ENCODE assay signal across 24 mouse cellular contexts in genomic region chr2:68467085-68467978, GRCm38 (mm10). TPM values are rescaled to one million over a fixed set of nuclear protein-coding genes. Genes with fewer than 3 reads are reported as not detected.
DNase-seq lines count a peak whose midpoint lies in the region; ATAC-seq lines count a peak whose summit lies in the region.
"Had no signal": no experiment of that assay in that cellular context is flagged by ENCODE, and none has a peak within 500 bp of the region (broad histone marks: within the 10 kb centered on the region; RNA-seq: fewer than 3 reads in every experiment).

No protein-coding gene starts in this region.

- H3K9me3 ChIP-seq in heart, embryonic 13.5 days, result no peaks in the 10 kb centered on the region
- no peaks in the 10 kb centered on the region for H3K9me3 ChIP-seq in lung, embryonic 15.5 days
- H3K9me3 ChIP-seq in heart, embryonic 15.5 days (replicated peaks), result no peaks in the 10 kb centered on the region
- H3K9me3 ChIP-seq: embryonic facial prominence, embryonic 13.5 days; forebrain, embryonic 10.5 days; forebrain, embryonic 15.5 days; hindbrain, embryonic 13.5 days; limb, embryonic 13.5 days had no signal

- H3K27ac ChIP-seq in heart, embryonic 13.5 days (replicated peaks), result peak overlapping the region; percentile 86
- H3K27ac ChIP-seq in lung, embryonic 15.5 days, result peak overlapping the region; percentile 69
- peak overlapping the region; percentile 84 for H3K27ac ChIP-seq in heart, embryonic 15.5 days
- H3K27ac ChIP-seq: embryonic facial prominence, embryonic 13.5 days; forebrain, embryonic 15.5 days; hindbrain, embryonic 13.5 days; layer of hippocampus, adult 2 months; limb, embryonic 13.5 days had no signal

- 36% methylated on average over 9 of the region's 9 CpGs for WGBS in heart, embryonic 13.5 days
- 58% methylated on average over 9 of the region's 9 CpGs for WGBS in lung, embryonic 15.5 days
- 35% methylated on average over 9 of the region's 9 CpGs for WGBS in heart, embryonic 15.5 days

- peaks cover 12% of the 10 kb centered on the region for H3K36me3 ChIP-seq in heart, embryonic 13.5 days
- no peaks in the 10 kb centered on the region for H3K36me3 ChIP-seq in lung, embryonic 15.5 days
- no peaks in the 10 kb centered on the region for H3K36me3 ChIP-seq in heart, embryonic 15.5 days
- H3K36me3 ChIP-seq: embryonic facial prominence, embryonic 13.5 days; forebrain, embryonic 15.5 days; hindbrain, embryonic 13.5 days had no signal

- DNase-seq in heart, adult 11 months, result peak; percentile 87
- DNase-seq in heart, postnatal 10 days, result no peak
- DNase-seq in heart, postnatal 25 days (ENCODE audit: low spot score), result no peak
- no peak for DNase-seq in lung, postnatal 14 days
- DNase-seq in layer of hippocampus, postnatal 36 days, result no peak
- DNase-seq: cerebellum, postnatal 10 days; gastrocnemius, postnatal 25 days; kidney, postnatal 36 days; right cerebral cortex, adult 18-20 months; spleen, adult 18-20 months had no signal

- peak overlapping the region; percentile 43 for H3K4me2 ChIP-seq in heart, embryonic 13.5 days
- H3K4me2 ChIP-seq in lung, embryonic 15.5 days, result peak overlapping the region; percentile 9; the same call in 1 of the 2 replicates
- peak overlapping the region; percentile 22 for H3K4me2 ChIP-seq in heart, embryonic 15.5 days
- H3K4me2 ChIP-seq: embryonic facial prominence, embryonic 13.5 days; forebrain, embryonic 15.5 days; hindbrain, embryonic 13.5 days; limb, embryonic 13.5 days; liver, embryonic 11.5 days; midbrain, embryonic 11.5 days had no signal

- H3K4me1 ChIP-seq in heart, embryonic 13.5 days, result peaks cover 70% of the 10 kb centered on the region
- H3K4me1 ChIP-seq in lung, embryonic 15.5 days, result peaks cover 45% of the 10 kb centered on the region
- H3K4me1 ChIP-seq in heart, embryonic 15.5 days (replicated peaks), result peaks cover 63% of the 10 kb centered on the region

- H3K9ac ChIP-seq in heart, embryonic 13.5 days, result peak overlapping the region; percentile 61
- H3K9ac ChIP-seq in lung, embryonic 15.5 days, result no peak overlapping the region
- peak overlapping the region; percentile 32; the same call in 1 of the 2 replicates for H3K9ac ChIP-seq in heart, embryonic 15.5 days
- H3K9ac ChIP-seq: embryonic facial prominence, embryonic 13.5 days; forebrain, embryonic 15.5 days; hindbrain, embryonic 13.5 days; limb, embryonic 13.5 days had no signal

- H3K4me3 ChIP-seq in heart, embryonic 13.5 days, result peak overlapping the region; percentile 1; the same call in 1 of the 2 replicates
- no peak overlapping the region for H3K4me3 ChIP-seq in lung, embryonic 15.5 days
- H3K4me3 ChIP-seq in heart, embryonic 15.5 days, result no peak overlapping the region
- H3K4me3 ChIP-seq: embryonic facial prominence, embryonic 13.5 days; forebrain, embryonic 10.5 days; forebrain, embryonic 15.5 days; hindbrain, embryonic 13.5 days; layer of hippocampus, adult 2 months; limb, embryonic 13.5 days had no signal

- intact Hi-C loops in heart, postnatal 10 days (cut with DNase I), result no loop called here
- intact Hi-C loops in heart, postnatal 25 days (cut with DNase I), result no loop called here

- ATAC-seq in heart, embryonic 13.5 days (ENCODE audit: extremely low read depth, insufficient number of reproducible peaks, low FRiP score, low TSS enrichment), result no peak
- no peak for ATAC-seq in lung, embryonic 15.5 days (ENCODE audit: borderline replicate concordance, extremely low read depth, low FRiP score, low TSS enrichment)
- ATAC-seq in heart, embryonic 15.5 days (replicated peaks; ENCODE audit: insufficient number of reproducible peaks, insufficient read depth, low FRiP score, low read depth), result no peak
- ATAC-seq: forebrain, embryonic 15.5 days; intestine, embryonic 16.5 days; midbrain, embryonic 16.5 days had no signal

- H3K27me3 ChIP-seq in heart, embryonic 13.5 days (replicated peaks), result no peaks in the 10 kb centered on the region
- H3K27me3 ChIP-seq in lung, embryonic 15.5 days, result no peaks in the 10 kb centered on the region
- no peaks in the 10 kb centered on the region for H3K27me3 ChIP-seq in heart, embryonic 15.5 days
- H3K27me3 ChIP-seq: CH12.LX; forebrain, embryonic 15.5 days; hindbrain, embryonic 13.5 days had no signal

RNA-seq across cellular contexts. Expression of gene Stk39, which starts 4.7 kb away (rescaled TPM):
- total RNA-seq in heart, postnatal 10 days (2021), result 100 to 1,000 TPM; 111 to 145 TPM
- 49.6 and 51.5 TPM in 2 replicates for polyA plus RNA-seq in heart, embryonic 13.5 days (2015; fragmentation: Nextera tagmentation; extraction: Ambion mirVana)
- 10 to 100 TPM; 81.3 to 83.2 TPM for total RNA-seq in heart, postnatal 25 days (2021)
- polyA plus RNA-seq in lung, embryonic 15.5 days (2015; fragmentation: Nextera tagmentation; extraction: Ambion mirVana), result 19.3 and 19.4 TPM in 2 replicates
- 54.8 and 66.2 TPM in 2 replicates for polyA plus RNA-seq in heart, embryonic 15.5 days (2015; fragmentation: Nextera tagmentation; extraction: Ambion mirVana)
- 10 to 100 TPM; 65.8 to 68.4 TPM for total RNA-seq in layer of hippocampus, postnatal 36 days (2021)
- total RNA-seq: CH12.LX had no signal
